Mouse (Mus musculus) thymus, adult 2 months (tissue): Measurements from ENCODE around the gene Gm37240.

Source experiments
- CTCF ChIP-seq: fragments of 200-500 bp; IDR thresholded peaks from 2 replicates; pipeline ENCODE4 v1.5.1; 2012; ENCODE audit warnings: mild to moderate bottlenecking, control low read depth, low read length, moderate library complexity, borderline replicate concordance; ENCODE audit not compliant: control insufficient read depth, poor library complexity, insufficient read depth; ENCODE audit errors: extremely low read depth
- POLR2A ChIP-seq: fragments of 200-500 bp; IDR thresholded peaks from 2 replicates; pipeline ENCODE4 v1.6.1; 2012; ENCODE audit warnings: mild to moderate bottlenecking, low read length, control low read depth, moderate library complexity; ENCODE audit not compliant: control insufficient read depth, poor library complexity, insufficient read depth; ENCODE audit errors: extremely low read depth

DNA sequence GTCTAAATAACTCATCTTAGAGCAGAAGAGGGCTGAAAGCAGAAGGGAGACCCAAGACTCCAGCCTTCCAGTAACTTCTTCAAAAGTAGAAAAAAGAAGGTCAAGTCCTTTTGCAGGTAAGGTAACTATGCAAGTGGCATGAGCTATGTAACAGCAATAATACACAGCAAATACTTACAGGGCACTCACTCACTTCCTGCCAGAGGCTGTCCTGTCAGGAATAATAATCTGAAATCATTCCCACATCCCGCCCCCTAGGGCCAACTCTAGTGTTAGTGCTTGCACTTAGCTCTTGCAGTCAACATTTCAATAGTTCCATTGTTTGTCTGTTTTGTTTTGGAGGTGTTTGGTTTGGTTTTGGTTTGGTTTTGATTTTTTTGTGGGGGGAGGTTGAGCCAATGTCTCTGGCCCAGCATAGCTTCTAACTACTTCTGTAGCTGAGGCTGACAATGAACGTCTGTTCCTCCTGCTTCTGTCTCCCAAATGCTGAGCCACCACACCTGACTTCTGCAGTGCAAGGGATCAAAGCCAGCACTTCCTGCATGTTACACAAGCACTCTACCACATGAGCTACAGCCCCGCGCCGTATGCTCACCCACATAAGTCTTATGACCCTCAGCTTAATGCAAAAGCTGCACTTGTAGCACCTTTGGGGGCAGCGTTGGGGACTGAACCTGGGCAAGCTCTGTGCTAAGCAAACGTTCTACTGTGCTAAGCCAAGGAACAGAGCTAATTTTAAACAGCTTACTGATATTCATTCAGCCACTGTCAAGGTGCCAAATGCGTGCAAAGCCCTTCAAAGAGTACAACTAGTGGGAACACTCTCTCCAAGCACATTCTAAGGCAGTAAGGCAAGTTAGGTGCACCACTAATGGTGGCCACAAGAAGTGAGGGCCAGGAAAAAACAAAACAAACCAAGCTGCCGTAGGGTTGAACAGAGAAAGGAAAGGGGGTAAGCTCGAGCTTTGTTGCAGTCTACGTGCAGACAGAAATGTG is 28.9 kb downstream of the Gm37240 start:
- no peak for TF ChIP-seq CTCF
- TF ChIP-seq POLR2A, result no peak
